Mouse (Mus musculus) R1 (cell line): ENCODE data around the gene Mcemp1.
A peak's percentile ranks its signal among the peaks of the same experiment; 100 is the strongest.

ENCODE experiments used
- DNase-seq: peaks from one replicate; pipeline ENCODE4 v3.0.0-alpha.2; 2018; ENCODE audit warnings: low read depth, low spot score

Gene Mcemp1

GRCm38 (mm10) chr8:3671980-3672491 lies 6.5 kb downstream of the Mcemp1 start, which contains the start of gene Fcor:
TSS of gene Fcor (minus strand) at chr8:3672362.
- peak; percentile 95 for DNase-seq

- no peak for DNase-seq
Observed at GRCm38 (mm10) chr8:3674671-3675070, 9.1 kb downstream of the Mcemp1 start.

- DNase-seq = peak; percentile 95
Observed at GRCm38 (mm10) chr8:3676131-3676992, 10.8 kb downstream of the Mcemp1 start, which contains the start of gene Trappc5. TSS of gene Trappc5 (plus strand) at chr8:3676299.

- DNase-seq = no peak
Observed at GRCm38 (mm10) chr8:3676993-3677579, 11.5 kb downstream of the Mcemp1 start.

- DNase-seq = peak; percentile 22
Observed at GRCm38 (mm10) chr8:3678831-3679230, 13.3 kb downstream of the Mcemp1 start.

- no peak for DNase-seq
Observed at GRCm38 (mm10) chr8:3679236-3679635, 13.7 kb downstream of the Mcemp1 start.

- no peak for DNase-seq
Observed at GRCm38 (mm10) chr8:3679656-3680055, 14.1 kb downstream of the Mcemp1 start.

- DNase-seq = no peak
Observed at GRCm38 (mm10) chr8:3682435-3682834, 16.9 kb downstream of the Mcemp1 start.

GRCm38 (mm10) chr8:3683408-3684176 lies 18.0 kb downstream of the Mcemp1 start:
- no peak for DNase-seq

- DNase-seq = no peak
Observed at GRCm38 (mm10) chr8:3684530-3684929, 19.0 kb downstream of the Mcemp1 start.

- no peak for DNase-seq
Observed at GRCm38 (mm10) chr8:3685422-3685821, 19.9 kb downstream of the Mcemp1 start.

- DNase-seq = no peak
Observed at GRCm38 (mm10) chr8:3687537-3687936, 22.0 kb downstream of the Mcemp1 start.

GRCm38 (mm10) chr8:3690774-3691173 lies 25.2 kb downstream of the Mcemp1 start:
- DNase-seq = no peak

- DNase-seq = no peak
Observed at GRCm38 (mm10) chr8:3694121-3694520, 28.6 kb downstream of the Mcemp1 start, which contains the start of gene Fcer2a. TSS of gene Fcer2a (minus strand) at chr8:3694175.

GRCm38 (mm10) chr8:3701491-3701890 lies 35.9 kb downstream of the Mcemp1 start:
- DNase-seq = no peak

- no peak for DNase-seq
Observed at GRCm38 (mm10) chr8:3705711-3706110, 40.2 kb downstream of the Mcemp1 start.

GRCm38 (mm10) chr8:3707611-3708010 lies 42.1 kb downstream of the Mcemp1 start:
- no peak for DNase-seq

- no peak for DNase-seq
Observed at GRCm38 (mm10) chr8:3710312-3710711, 44.8 kb downstream of the Mcemp1 start.

GRCm38 (mm10) chr8:3711646-3712045 lies 46.1 kb downstream of the Mcemp1 start:
- no peak for DNase-seq

GRCm38 (mm10) chr8:3717321-3717954 lies 51.9 kb downstream of the Mcemp1 start:
- no peak for DNase-seq

- DNase-seq = peak; percentile 77
Observed at GRCm38 (mm10) chr8:3718559-3718958, 53.0 kb downstream of the Mcemp1 start.
